ENCODE assay signal across 14 mouse cellular contexts in the genomic region with DNA sequence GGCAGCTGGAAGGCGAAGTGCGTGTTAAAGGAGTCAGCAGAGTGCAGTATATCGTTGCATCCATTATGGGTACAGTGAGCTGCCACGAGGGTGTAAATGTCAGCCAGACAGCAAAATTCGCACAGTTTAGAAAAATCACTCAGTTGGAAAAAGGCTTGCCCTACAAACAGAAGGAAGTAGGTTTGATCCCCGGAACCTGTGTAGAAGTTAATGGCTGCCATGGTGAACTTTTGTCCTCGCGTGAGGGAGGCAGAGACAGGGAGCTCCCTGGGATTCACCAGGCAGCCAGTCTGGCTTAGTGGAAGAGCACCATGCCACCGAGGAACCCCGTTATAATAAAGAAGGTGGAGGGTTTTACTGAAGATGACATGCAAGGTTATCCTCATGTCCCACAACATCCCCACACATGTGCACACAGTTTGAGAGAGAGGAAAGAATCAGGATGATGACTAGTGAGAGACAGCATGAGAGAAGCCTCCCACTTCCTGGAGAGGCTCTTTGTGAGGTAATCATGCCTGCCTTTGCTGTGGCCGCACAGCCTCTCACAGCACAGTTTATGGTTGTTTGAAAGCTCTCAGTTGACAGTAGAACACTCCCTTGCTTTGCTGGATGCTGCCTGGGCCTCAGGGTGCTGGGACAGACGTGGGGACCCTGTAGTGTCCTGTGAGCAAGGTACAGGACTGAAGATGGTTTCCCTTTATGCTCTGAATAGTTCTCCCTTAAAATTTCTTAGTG. TPM values are rescaled to one million over a fixed set of nuclear protein-coding genes. Genes with fewer than 3 reads are reported as not detected.
A peak's percentile ranks its signal among the peaks of the same experiment; 100 is the strongest.
DNase-seq lines count a peak whose midpoint lies in the region; ATAC-seq and TF ChIP-seq lines count a peak whose summit lies in the region.
"Had no signal": no experiment of that assay in that cellular context is flagged by ENCODE, and none has a peak within 500 bp of the region (broad histone marks: within the 10 kb centered on the region; RNA-seq: fewer than 3 reads in every experiment).

No protein-coding gene starts in this region.

- TF ChIP-seq CTCF in heart, postnatal 0 days (IDR thresholded peaks at IDR 0.05; ENCODE audit: low read depth): no peak
- TF ChIP-seq CTCF in spleen, adult 2 months (IDR thresholded peaks at IDR 0.05; ENCODE audit: extremely low read depth, insufficient read depth, insufficient read length, insufficient replicate concordance): no peak
- no peak for TF ChIP-seq CTCF in thymus, adult 2 months (IDR thresholded peaks at IDR 0.05; ENCODE audit: borderline replicate concordance, control insufficient read depth, extremely low read depth, insufficient read depth, low read length, poor library complexity)
- no peak for TF ChIP-seq CTCF in cerebellum, adult 2 months (IDR thresholded peaks at IDR 0.05; ENCODE audit: borderline replicate concordance, insufficient read depth, low read depth, low read length)

- ATAC-seq in heart, postnatal 0 days (ENCODE audit: insufficient read depth, low read depth): no peak

- no peak for TF ChIP-seq POLR2A in spleen, adult 2 months (IDR thresholded peaks at IDR 0.05; ENCODE audit: low read depth, low read length)
- TF ChIP-seq POLR2A in thymus, adult 2 months (IDR thresholded peaks at IDR 0.05; ENCODE audit: control insufficient read depth, extremely low read depth, insufficient read depth, low read length, poor library complexity): no peak
- no peak for TF ChIP-seq POLR2A in cerebellum, adult 2 months (IDR thresholded peaks at IDR 0.05; ENCODE audit: borderline replicate concordance, insufficient read depth, low read length)

- H3K36me3 ChIP-seq in heart, postnatal 0 days (replicated peaks; ENCODE audit: control insufficient read depth, insufficient read depth, low read length): no peaks in the 10 kb centered on the region
- H3K36me3 ChIP-seq in spleen, adult 2 months (ENCODE audit: control insufficient read depth, insufficient read depth, low read length): no peaks in the 10 kb centered on the region
- H3K36me3 ChIP-seq in thymus, adult 2 months (ENCODE audit: control insufficient read depth, insufficient read depth, low read length): no peaks in the 10 kb centered on the region
- H3K36me3 ChIP-seq: forebrain, embryonic 12.5 days; heart, embryonic 13.5 days had no signal

- H3K9me3 ChIP-seq in heart, postnatal 0 days (replicated peaks; ENCODE audit: control insufficient read depth, low read length): no peaks in the 10 kb centered on the region
- H3K9me3 ChIP-seq: forebrain, embryonic 12.5 days; G1E; heart, embryonic 13.5 days had no signal

- H3K9ac ChIP-seq in heart, postnatal 0 days (replicated peaks; ENCODE audit: low read depth, low read length): no peak overlapping the region
- H3K9ac ChIP-seq: forebrain, embryonic 12.5 days had no signal

- TF ChIP-seq EP300 in heart, postnatal 0 days (IDR thresholded peaks at IDR 0.05; ENCODE audit: low read depth): no peak

- no peaks in the 10 kb centered on the region for H3K27me3 ChIP-seq in heart, postnatal 0 days (ENCODE audit: control insufficient read depth, insufficient read depth, low read length)
- no peaks in the 10 kb centered on the region for H3K27me3 ChIP-seq in spleen, adult 2 months (ENCODE audit: control insufficient read depth, insufficient read depth, low read length)
- no peaks in the 10 kb centered on the region for H3K27me3 ChIP-seq in thymus, adult 2 months (ENCODE audit: control insufficient read depth, insufficient read depth, low read length)
- no peaks in the 10 kb centered on the region for H3K27me3 ChIP-seq in cerebellum, adult 2 months (ENCODE audit: control insufficient read depth, insufficient read depth, low read length)
- H3K27me3 ChIP-seq: heart, embryonic 13.5 days had no signal

- no peak for DNase-seq in heart, postnatal 0 days (ENCODE audit: low spot score)
- no peak for DNase-seq in heart, postnatal 36 days
- no peak for DNase-seq in spleen, adult 2 months (ENCODE audit: low read depth in 1 of 2, low spot score in 2 of 2)
- DNase-seq in spleen, adult 12 weeks (ENCODE audit: low spot score): no peak
- DNase-seq in thymus, adult 2 months: peak; percentile 57
- no peak for DNase-seq in lung, postnatal 10 days
- no peak for DNase-seq in cerebellum, adult 2 months
- DNase-seq: adrenal gland, postnatal 10 days; cerebellum, adult 18-20 months; right cerebral cortex, adult 18-20 months had no signal

- H3K4me3 ChIP-seq in heart, postnatal 0 days (ENCODE audit: low read depth, low read length): no peak overlapping the region
- no peak overlapping the region for H3K4me3 ChIP-seq in spleen, adult 2 months (ENCODE audit: extremely low read depth, insufficient read depth, insufficient read length)
- no peak overlapping the region for H3K4me3 ChIP-seq in thymus, adult 2 months (ENCODE audit: control insufficient read depth, insufficient read depth, low read length)
- H3K4me3 ChIP-seq in cerebellum, adult 2 months (replicated peaks; ENCODE audit: insufficient read depth, low read depth, low read length): no peak overlapping the region
- H3K4me3 ChIP-seq: forebrain, embryonic 12.5 days; heart, embryonic 13.5 days had no signal

- peaks cover 55% of the 10 kb centered on the region for H3K4me1 ChIP-seq in heart, postnatal 0 days (ENCODE audit: control insufficient read depth, insufficient read depth)
- peaks cover 37% of the 10 kb centered on the region for H3K4me1 ChIP-seq in spleen, adult 2 months (ENCODE audit: control insufficient read depth, insufficient read depth, insufficient read length)
- H3K4me1 ChIP-seq in thymus, adult 2 months (replicated peaks; ENCODE audit: control insufficient read depth, insufficient read depth, low read length): peaks cover 42% of the 10 kb centered on the region
- peaks cover 56% of the 10 kb centered on the region for H3K4me1 ChIP-seq in cerebellum, adult 2 months (ENCODE audit: control insufficient read depth, insufficient read depth, low read length)

- H3K27ac ChIP-seq in heart, postnatal 0 days (ENCODE audit: low read depth): 0 out of 2 replicates have a peak overlapping the region, but pooled peaks have one; percentile 8
- peak overlapping the region; percentile 49; the same call in 1 of the 2 replicates for H3K27ac ChIP-seq in spleen, adult 2 months (ENCODE audit: insufficient read depth, low read length)
- H3K27ac ChIP-seq in thymus, adult 2 months (ENCODE audit: control insufficient read depth, insufficient read depth, low read length): no peak overlapping the region
- no peak overlapping the region for H3K27ac ChIP-seq in cerebellum, adult 2 months (ENCODE audit: insufficient read depth, low read length)
- H3K27ac ChIP-seq: forebrain, embryonic 12.5 days; heart, embryonic 13.5 days; macrophage had no signal

- WGBS in heart, postnatal 0 days: 75% methylated on average over 12 of the region's 12 CpGs
- WGBS in spleen, adult 2 months: 70% methylated on average over 12 of the region's 12 CpGs
- 64% methylated on average over 12 of the region's 12 CpGs for WGBS in thymus, adult 2 months
- WGBS in cerebellum, adult 2 months: 40% methylated on average over 12 of the region's 12 CpGs

- no peak overlapping the region for H3K4me2 ChIP-seq in heart, postnatal 0 days (ENCODE audit: low read depth, low read length)
- H3K4me2 ChIP-seq: forebrain, embryonic 12.5 days; heart, embryonic 13.5 days had no signal

- intact Hi-C loops in heart, postnatal 36 days (cut with DNase I): no loop called here

RNA-seq across cellular contexts. Expression of a gene that starts 15.6 kb away (rescaled TPM):
- 26.8 and 27.3 TPM in 2 replicates for total RNA-seq in heart, postnatal 0 days (2014; rRNA removed; ENCODE audit: low replicate concordance)
- polyA plus RNA-seq in heart, postnatal 0 days (2015; fragmentation: Nextera tagmentation; extraction: Ambion mirVana): 4.1 and 4.4 TPM in 2 replicates
- total RNA-seq in heart, postnatal 36 days (2021): 10 to 100 TPM; 27.8 to 28.3 TPM
- 53.5 and 78.8 TPM in 2 replicates for polyA plus RNA-seq in spleen, adult 2 months (2012; rRNA removed)
- polyA plus RNA-seq in thymus, adult 2 months (2012; rRNA removed): 99.0 and 142 TPM in 2 replicates
- 25.6 and 28.4 TPM in 2 replicates for polyA plus RNA-seq in cerebellum, adult 2 months (2012; rRNA removed)

Comparison
In these comparisons a context has a peak if more than half of its experiments do, and no peak if none do; other contexts are left out.
1. H3K27ac ChIP-seq: peak in heart, postnatal 0 days (single experiment) and spleen, adult 2 months (single experiment); none in thymus, adult 2 months (single experiment) and cerebellum, adult 2 months (single experiment).